Mouse (Mus musculus) spleen, postnatal 10 days (tissue): ENCODE measurements around the gene Dpy19l3.

Experiments used
- DNase-seq, 2 experiments: peaks; one replicate each; pipeline ENCODE4 v3.0.0; 2021 to 2022; ENCODE audit warnings: low spot score in 2 of 2

Gene Dpy19l3

GRCm38 (mm10) chr7:35688781-35689349 is 65.4 kb downstream of the Dpy19l3 start:
- DNase-seq, result no peak

GRCm38 (mm10) chr7:35688276-35688675 is 66.0 kb downstream of the Dpy19l3 start:
- DNase-seq, result no peak

- DNase-seq, result no peak
Measured at GRCm38 (mm10) chr7:35687229-35687628, 67.0 kb downstream of the Dpy19l3 start.

- DNase-seq, result peak; percentile 33 to 65
Measured at GRCm38 (mm10) chr7:35686756-35687155, 67.5 kb downstream of the Dpy19l3 start.

- DNase-seq, result no peak
Measured at GRCm38 (mm10) chr7:35686216-35686615, 68.0 kb downstream of the Dpy19l3 start.

- DNase-seq, result no peak
Measured at GRCm38 (mm10) chr7:35683409-35684122, 70.7 kb downstream of the Dpy19l3 start.

- DNase-seq, result no peak
Measured at GRCm38 (mm10) chr7:35681559-35681958, 72.7 kb downstream of the Dpy19l3 start.

- DNase-seq, result no peak
Measured at GRCm38 (mm10) chr7:35678976-35679375, 75.3 kb downstream of the Dpy19l3 start.

- no peak for DNase-seq
Measured at GRCm38 (mm10) chr7:35668066-35669041, 85.9 kb downstream of the Dpy19l3 start.

GRCm38 (mm10) chr7:35663790-35664376 is 90.4 kb downstream of the Dpy19l3 start:
- DNase-seq, result no peak

- DNase-seq, result peak; percentile 54 to 76
Measured at GRCm38 (mm10) chr7:35659173-35659572, 95.1 kb downstream of the Dpy19l3 start.

GRCm38 (mm10) chr7:35657829-35658228 is 96.4 kb downstream of the Dpy19l3 start:
- no peak for DNase-seq

GRCm38 (mm10) chr7:35651583-35652270 is 102.5 kb downstream of the Dpy19l3 start:
- DNase-seq, result no peak

GRCm38 (mm10) chr7:35650716-35651410 is 103.4 kb downstream of the Dpy19l3 start:
- DNase-seq, result no peak

- peak; percentile 35 to 82 for DNase-seq
Measured at GRCm38 (mm10) chr7:35649071-35649470, 105.2 kb downstream of the Dpy19l3 start.

- no peak for DNase-seq
Measured at GRCm38 (mm10) chr7:35648239-35649069, 105.8 kb downstream of the Dpy19l3 start.

- peak; percentile 97 for DNase-seq
Measured at GRCm38 (mm10) chr7:35647101-35647698, 107.1 kb downstream of the Dpy19l3 start, which contains the start of gene Pdcd5. Gene Pdcd5 (minus strand): TSS chr7:35647521.

- DNase-seq, result peak; percentile 35 to 60
Measured at GRCm38 (mm10) chr7:35646317-35647081, 107.8 kb downstream of the Dpy19l3 start.
